Mouse (Mus musculus): ENCODE results near the gene Usp17lb.

- TF ChIP-seq CTCF (IDR thresholded peaks at IDR 0.05; ENCODE audit: extremely low read depth, insufficient read length, insufficient replicate concordance, low read depth, low read length) (no peak), POLR2A (IDR thresholded peaks at IDR 0.05; ENCODE audit: low read depth, low read length) (no peak)
Measured at GRCm38 (mm10) chr7:104842503-104842902, at the start of gene Usp17lb.
